Mouse (Mus musculus) CD8-positive naive resting alpha-beta T cell, adult 2 months (primary cell): ENCODE measurements at regions not wholly inside any gene's neighbourhood (a gene's known extent, or its start where the extent isn't known, plus 50 kb on each side); places are given as distances from the start of the nearest gene placed in this dataset.

Experiments used
- DNase-seq, 2 experiments: peaks; one replicate each; pipeline ENCODE4 v3.0.0; 2022; ENCODE audit warnings: low read depth in 2 of 2, low spot score in 2 of 2

GRCm38 (mm10) chr10:9310346-9310745 is 364.7 kb downstream of the Samd5 start:
- no peak for DNase-seq

GRCm38 (mm10) chr10:9296055-9296454 is 379.0 kb downstream of the Samd5 start:
- no peak for DNase-seq

GRCm38 (mm10) chr10:9295269-9295668 is 379.7 kb downstream of the Samd5 start:
- no peak for DNase-seq

GRCm38 (mm10) chr10:9294620-9295019 is 380.4 kb downstream of the Samd5 start:
- no peak for DNase-seq

- DNase-seq = no peak
Measured at GRCm38 (mm10) chr10:9291456-9292146, 383.4 kb downstream of the Samd5 start.

- DNase-seq = no peak
Measured at GRCm38 (mm10) chr10:9272940-9273339, 387.1 kb upstream of the Sash1 start.

GRCm38 (mm10) chr10:9272243-9272642 is 386.4 kb upstream of the Sash1 start:
- DNase-seq = no peak

- no peak for DNase-seq
Measured at GRCm38 (mm10) chr10:9265528-9265927, 379.7 kb upstream of the Sash1 start.

GRCm38 (mm10) chr10:9264309-9265000 is 378.6 kb upstream of the Sash1 start:
- DNase-seq = no peak

- no peak for DNase-seq
Measured at GRCm38 (mm10) chr10:9258705-9259104, 372.8 kb upstream of the Sash1 start.

GRCm38 (mm10) chr10:9252941-9253217 is 367.0 kb upstream of the Sash1 start:
- no peak for DNase-seq

GRCm38 (mm10) chr10:9252120-9252940 is 366.5 kb upstream of the Sash1 start:
- no peak for DNase-seq

- no peak for DNase-seq
Measured at GRCm38 (mm10) chr10:9243281-9243618, 357.4 kb upstream of the Sash1 start.

- no peak for DNase-seq
Measured at GRCm38 (mm10) chr10:9242596-9243280, 356.9 kb upstream of the Sash1 start.

GRCm38 (mm10) chr10:9239956-9240355 is 354.1 kb upstream of the Sash1 start:
- DNase-seq = no peak

GRCm38 (mm10) chr10:9231751-9232150 is 345.9 kb upstream of the Sash1 start:
- no peak for DNase-seq

- DNase-seq = no peak
Measured at GRCm38 (mm10) chr10:9229116-9229515, 343.2 kb upstream of the Sash1 start.

- DNase-seq = no peak
Measured at GRCm38 (mm10) chr10:9227361-9227760, 341.5 kb upstream of the Sash1 start.

GRCm38 (mm10) chr10:9210646-9211045 is 324.8 kb upstream of the Sash1 start:
- DNase-seq = no peak

GRCm38 (mm10) chr10:9204096-9204495 is 318.2 kb upstream of the Sash1 start:
- no peak for DNase-seq

GRCm38 (mm10) chr10:9203323-9203722 is 317.5 kb upstream of the Sash1 start:
- no peak for DNase-seq

- no peak for DNase-seq
Measured at GRCm38 (mm10) chr10:9202922-9203321, 317.1 kb upstream of the Sash1 start.
